In the genomic region with DNA sequence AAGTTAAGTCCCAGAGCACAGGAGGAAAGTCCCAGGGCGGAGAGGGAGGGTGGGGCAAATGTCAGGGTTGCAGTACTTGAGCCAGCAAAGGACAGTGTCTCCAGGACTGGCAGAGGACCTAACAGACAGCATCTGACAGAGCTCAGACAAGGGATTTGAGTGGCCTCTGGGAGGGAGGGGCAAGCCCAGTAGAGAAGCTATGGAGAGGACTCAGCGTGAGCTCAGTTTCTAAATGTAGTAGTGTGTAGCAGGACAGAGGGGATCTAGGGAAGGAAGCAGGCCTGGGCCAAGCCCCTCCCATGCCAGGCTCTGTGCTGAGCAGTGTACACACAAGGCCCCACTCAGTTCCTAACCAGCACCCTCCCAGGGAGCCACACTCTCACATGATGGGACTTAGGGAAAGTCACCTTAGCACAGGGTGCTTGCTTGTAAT, we compare ENCODE assay signal across 10 mouse cellular contexts.
DNase-seq lines count a peak whose midpoint lies in the region; ATAC-seq and TF ChIP-seq lines count a peak whose summit lies in the region.
"Had no signal": no experiment of that assay in that cellular context is flagged by ENCODE, and none has a peak within 500 bp of the region (broad histone marks: within the 10 kb centered on the region; RNA-seq: fewer than 3 reads in every experiment).

No protein-coding gene starts in this region.

- no peaks in the 10 kb centered on the region for H3K36me3 ChIP-seq in limb, embryonic 12.5 days
- H3K36me3 ChIP-seq in limb, embryonic 10.5 days: no peaks in the 10 kb centered on the region
- H3K36me3 ChIP-seq in intestine, embryonic 14.5 days (ENCODE audit: control insufficient read depth, insufficient read depth, low read length): no peaks in the 10 kb centered on the region
- H3K36me3 ChIP-seq in neural tube, embryonic 15.5 days: no peaks in the 10 kb centered on the region
- H3K36me3 ChIP-seq in forebrain, postnatal 0 days (ENCODE audit: insufficient read depth): no peaks in the 10 kb centered on the region

- ATAC-seq in limb, embryonic 12.5 days (ENCODE audit: insufficient number of reproducible peaks, insufficient read depth, low FRiP score, low TSS enrichment, low read depth): 0 out of 2 replicates have a peak, but pooled peaks have one; percentile 46
- peak; percentile 61; the same call in 1 of the 2 replicates for ATAC-seq in intestine, embryonic 14.5 days (replicated peaks; ENCODE audit: low FRiP score, low TSS enrichment, low read depth)
- peak; percentile 29; the same call in 1 of the 2 replicates for ATAC-seq in neural tube, embryonic 15.5 days (ENCODE audit: low FRiP score)
- no peak for ATAC-seq in forebrain, postnatal 0 days

- no peak for DNase-seq in limb, embryonic 10.5 days (ENCODE audit: low spot score)
- peak; percentile 72 for DNase-seq in gastrocnemius, postnatal 25 days
- no peak for DNase-seq in intestine, embryonic 14.5 days (ENCODE audit: low spot score)
- no peak for DNase-seq in forebrain, postnatal 0 days
- DNase-seq in spleen, postnatal 14 days (ENCODE audit: low spot score in 2 of 2): no peak
- no peak for DNase-seq in urinary bladder, adult 18-20 months (ENCODE audit: low spot score in 2 of 2)

- H3K4me2 ChIP-seq in limb, embryonic 12.5 days: no peak overlapping the region
- H3K4me2 ChIP-seq in intestine, embryonic 14.5 days (ENCODE audit: low read length): no peak overlapping the region
- H3K4me2 ChIP-seq in neural tube, embryonic 15.5 days: no peak overlapping the region
- no peak overlapping the region for H3K4me2 ChIP-seq in forebrain, postnatal 0 days (ENCODE audit: low read depth)

- no peaks in the 10 kb centered on the region for H3K9me3 ChIP-seq in limb, embryonic 12.5 days
- H3K9me3 ChIP-seq in limb, embryonic 10.5 days (replicated peaks): no peaks in the 10 kb centered on the region
- H3K9me3 ChIP-seq in intestine, embryonic 14.5 days (ENCODE audit: control insufficient read depth, low read length): no peaks in the 10 kb centered on the region
- H3K9me3 ChIP-seq in neural tube, embryonic 15.5 days (replicated peaks): no peaks in the 10 kb centered on the region
- no peaks in the 10 kb centered on the region for H3K9me3 ChIP-seq in forebrain, postnatal 0 days (ENCODE audit: low read length)

- H3K27ac ChIP-seq in limb, embryonic 12.5 days: no peak overlapping the region
- H3K27ac ChIP-seq in limb, embryonic 10.5 days: no peak overlapping the region
- no peak overlapping the region for H3K27ac ChIP-seq in intestine, embryonic 14.5 days (ENCODE audit: low read depth)
- no peak overlapping the region for H3K27ac ChIP-seq in neural tube, embryonic 15.5 days (replicated peaks)
- no peak overlapping the region for H3K27ac ChIP-seq in forebrain, postnatal 0 days (ENCODE audit: low read depth, low read length)
- H3K27ac ChIP-seq: macrophage had no signal

- H3K27me3 ChIP-seq in limb, embryonic 12.5 days: no peaks in the 10 kb centered on the region
- no peaks in the 10 kb centered on the region for H3K27me3 ChIP-seq in limb, embryonic 10.5 days (ENCODE audit: low read depth, poor library complexity, severe bottlenecking)
- no peaks in the 10 kb centered on the region for H3K27me3 ChIP-seq in intestine, embryonic 14.5 days (replicated peaks; ENCODE audit: control insufficient read depth, insufficient read depth, low read length)
- H3K27me3 ChIP-seq in neural tube, embryonic 15.5 days (replicated peaks): no peaks in the 10 kb centered on the region
- no peaks in the 10 kb centered on the region for H3K27me3 ChIP-seq in forebrain, postnatal 0 days (ENCODE audit: insufficient read depth, low read length)
- H3K27me3 ChIP-seq: CH12.LX had no signal

- H3K9ac ChIP-seq in limb, embryonic 12.5 days (replicated peaks): no peak overlapping the region
- no peak overlapping the region for H3K9ac ChIP-seq in intestine, embryonic 14.5 days (ENCODE audit: low read length)
- H3K9ac ChIP-seq in neural tube, embryonic 15.5 days (replicated peaks): no peak overlapping the region
- no peak overlapping the region for H3K9ac ChIP-seq in forebrain, postnatal 0 days

- peaks cover 14% of the 10 kb centered on the region; the same call in 1 of the 2 replicates for H3K4me1 ChIP-seq in limb, embryonic 12.5 days (replicated peaks)
- peaks cover 12% of the 10 kb centered on the region for H3K4me1 ChIP-seq in limb, embryonic 10.5 days
- peaks cover 12% of the 10 kb centered on the region for H3K4me1 ChIP-seq in intestine, embryonic 14.5 days (replicated peaks; ENCODE audit: control insufficient read depth, insufficient read depth, low read length)
- H3K4me1 ChIP-seq in neural tube, embryonic 15.5 days: peaks cover 18% of the 10 kb centered on the region
- H3K4me1 ChIP-seq in forebrain, postnatal 0 days (ENCODE audit: insufficient read depth): no peaks in the 10 kb centered on the region

- H3K4me3 ChIP-seq in limb, embryonic 12.5 days (replicated peaks): no peak overlapping the region
- no peak overlapping the region for H3K4me3 ChIP-seq in limb, embryonic 10.5 days
- H3K4me3 ChIP-seq in intestine, embryonic 14.5 days (ENCODE audit: low read depth, low read length): no peak overlapping the region
- no peak overlapping the region for H3K4me3 ChIP-seq in neural tube, embryonic 15.5 days (replicated peaks)
- H3K4me3 ChIP-seq in forebrain, postnatal 0 days (ENCODE audit: low read depth, low read length): no peak overlapping the region

- TF ChIP-seq CTCF in forebrain, postnatal 0 days (IDR thresholded peaks at IDR 0.05; ENCODE audit: low read depth): no peak

- 70% methylated on average over 2 of the region's 2 CpGs for WGBS in limb, embryonic 12.5 days
- WGBS in limb, embryonic 10.5 days: 71% methylated on average over 2 of the region's 2 CpGs
- WGBS in intestine, embryonic 14.5 days: 39% methylated on average over 2 of the region's 2 CpGs
- 76% methylated on average over 2 of the region's 2 CpGs for WGBS in neural tube, embryonic 15.5 days
- 77% methylated on average over 2 of the region's 2 CpGs for WGBS in forebrain, postnatal 0 days
